Mouse (Mus musculus) spleen, adult 2 months (tissue): Measurements from ENCODE around the gene Wdr13.

Experiments
- CTCF ChIP-seq: fragments of 200-500 bp; IDR thresholded peaks from 2 replicates; pipeline ENCODE4 v1.5.1; 2011; ENCODE audit warnings: mild to moderate bottlenecking, inconsistent platforms; ENCODE audit not compliant: insufficient read depth, insufficient read length, insufficient replicate concordance; ENCODE audit errors: extremely low read depth
- POLR2A ChIP-seq: fragments of 200-500 bp; IDR thresholded peaks from 2 replicates; pipeline ENCODE4 v1.6.1; 2011; ENCODE audit warnings: low read depth, low read length, inconsistent platforms

DNA sequence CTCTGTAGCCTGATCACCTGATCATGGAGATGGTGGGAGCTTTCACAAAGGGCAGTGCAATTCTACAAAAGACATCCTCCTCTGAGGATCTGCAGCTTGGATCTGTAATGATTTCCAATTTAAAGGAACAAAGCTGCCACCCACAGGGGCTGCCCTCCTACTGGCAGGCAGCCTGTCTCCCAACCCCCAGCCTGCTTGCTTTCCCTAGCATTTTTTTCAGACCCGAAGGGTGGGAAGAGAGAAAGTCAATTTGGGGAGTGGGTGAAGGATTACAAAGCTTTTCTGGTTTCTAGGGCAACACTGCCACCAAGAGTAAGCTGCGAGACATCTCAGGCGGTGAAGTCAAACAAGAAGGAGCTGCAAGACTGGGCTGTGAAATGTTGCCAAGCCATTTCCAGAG is 31.7 kb downstream of the Wdr13 start:
- TF ChIP-seq POLR2A, result no peak
- no peak for TF ChIP-seq CTCF
